Mouse (Mus musculus) midbrain, embryonic 16.5 days (tissue): ENCODE data around the gene Ccdc182. TPM values are rescaled to one million over a fixed set of nuclear protein-coding genes. Genes with fewer than 3 reads are reported as not detected.
A peak's percentile ranks its signal among the peaks of the same experiment; 100 is the strongest.

Source experiments
- ATAC-seq: fragments of 200-750 bp; cut with Nextera tagmentation; 2 replicates; pipeline ENCODE4 v1.8.0; 2017; ENCODE audit warnings: moderate TSS enrichment
- H3K27ac ChIP-seq: fragments of 300-500 bp; sonication (generic); 2 replicates; pipeline ENCODE4 v1.5.1; 2014; ENCODE audit warnings: mild to moderate bottlenecking, low read length, mixed read lengths
- H3K27me3 ChIP-seq: fragments of 300-500 bp; sonication (generic); 2 replicates; pipeline ENCODE4 v1.6.1; 2014; ENCODE audit warnings: low read depth, low read length, mixed read lengths; ENCODE audit not compliant: control insufficient read depth, insufficient read depth
- H3K36me3 ChIP-seq: fragments of 300-500 bp; sonication (generic); 2 replicates; pipeline ENCODE4 v1.6.1; 2014; ENCODE audit warnings: mild to moderate bottlenecking, low read length, moderate library complexity, mixed read lengths; ENCODE audit not compliant: control insufficient read depth, insufficient read depth
- H3K4me1 ChIP-seq: fragments of 300-500 bp; sonication (generic); 2 replicates; pipeline ENCODE4 v1.6.1; 2014; ENCODE audit warnings: mild to moderate bottlenecking, low read length, mixed read lengths; ENCODE audit not compliant: control insufficient read depth, insufficient read depth
- H3K4me2 ChIP-seq: fragments of 300-500 bp; sonication (generic); 2 replicates; pipeline ENCODE4 v1.6.1; 2014; ENCODE audit warnings: mild to moderate bottlenecking, low read length, mixed read lengths
- H3K4me3 ChIP-seq: fragments of 300-500 bp; sonication (generic); 2 replicates; pipeline ENCODE4 v1.5.1; 2014; ENCODE audit warnings: low read depth, mild to moderate bottlenecking, low read length, moderate library complexity, mixed read lengths
- H3K9ac ChIP-seq: fragments of 300-500 bp; sonication (generic); 2 replicates; pipeline ENCODE4 v1.6.1; 2014; ENCODE audit warnings: low read depth, low read length, mixed read lengths
- H3K9me3 ChIP-seq: fragments of 300-500 bp; sonication (generic); replicated peaks from 2 replicates; pipeline ENCODE4 v1.6.1; 2014; ENCODE audit warnings: mild to moderate bottlenecking, low read length, mixed read lengths; ENCODE audit not compliant: control insufficient read depth, poor library complexity, severe bottlenecking
- WGBS: fragments of 180-500 bp; shearing (Covaris S2); extraction: QIAGEN DNeasy Blood & Tissue Kit; methylation state at CpG from one replicate; pipeline ENCODE4 v1.1.7; 2014; 5-methylcytosine and 5-hydroxymethylcytosine counted together
- polyA plus RNA-seq: library from polyadenylated mRNA; unstranded; fragments of >200 nt; fragmentation: Nextera tagmentation; extraction: Ambion mirVana; gene quantifications from 2 replicates; pipeline ENCODE4 v1.2.1, GENCODE M21; 2015

The Ccdc182 gene
- polyA plus RNA-seq, 1 experiment from 2014 or later = not detected

GRCm38 (mm10) chr11:88291245-88291644 lies 2.6 kb upstream of the Ccdc182 start:
- peaks cover 10% of the 10 kb centered on the region for H3K4me1 ChIP-seq
- ATAC-seq = no peak
- H3K9ac ChIP-seq = no peak overlapping the region
- H3K36me3 ChIP-seq = no peaks in the 10 kb centered on the region
- 71% methylated on average over 4 of the region's 4 CpGs for WGBS
- no peak overlapping the region for H3K4me2 ChIP-seq
- H3K9me3 ChIP-seq = no peaks in the 10 kb centered on the region
- H3K4me3 ChIP-seq = no peak overlapping the region
- H3K27ac ChIP-seq = no peak overlapping the region
- no peaks in the 10 kb centered on the region for H3K27me3 ChIP-seq

GRCm38 (mm10) chr11:88291688-88292087 lies 2.2 kb upstream of the Ccdc182 start:
- H3K9me3 ChIP-seq = no peaks in the 10 kb centered on the region
- 38% methylated on average over 4 of the region's 4 CpGs for WGBS
- H3K27ac ChIP-seq = no peak overlapping the region
- ATAC-seq = no peak
- peaks cover 10% of the 10 kb centered on the region for H3K4me1 ChIP-seq
- H3K9ac ChIP-seq = no peak overlapping the region
- no peaks in the 10 kb centered on the region for H3K27me3 ChIP-seq
- no peak overlapping the region for H3K4me2 ChIP-seq
- no peaks in the 10 kb centered on the region for H3K36me3 ChIP-seq
- no peak overlapping the region for H3K4me3 ChIP-seq

- H3K36me3 ChIP-seq = no peaks in the 10 kb centered on the region
- H3K27me3 ChIP-seq = no peaks in the 10 kb centered on the region
- peak overlapping the region; percentile 45 for H3K4me2 ChIP-seq
- peaks cover 4% of the 10 kb centered on the region; the same call in 1 of the 2 replicates for H3K4me1 ChIP-seq
- H3K9me3 ChIP-seq = no peaks in the 10 kb centered on the region
- no peak overlapping the region for H3K27ac ChIP-seq
- no peak for ATAC-seq
- peak overlapping the region; percentile 19 for H3K4me3 ChIP-seq
- 0 out of 2 replicates have a peak overlapping the region, but pooled peaks have one; percentile 37 for H3K9ac ChIP-seq
- WGBS = 32% methylated on average over 17 of the region's 17 CpGs
Measured at GRCm38 (mm10) chr11:88294394-88294710, 494 bp downstream of the Ccdc182 start.

- no peak overlapping the region for H3K9ac ChIP-seq
- no peaks in the 10 kb centered on the region for H3K36me3 ChIP-seq
- no peak overlapping the region for H3K4me2 ChIP-seq
- H3K27me3 ChIP-seq = no peaks in the 10 kb centered on the region
- no peak for ATAC-seq
- WGBS = 66% methylated on average over 5 of the region's 5 CpGs
- H3K9me3 ChIP-seq = no peaks in the 10 kb centered on the region
- H3K27ac ChIP-seq = no peak overlapping the region
- no peak overlapping the region for H3K4me3 ChIP-seq
- H3K4me1 ChIP-seq = peaks cover 4% of the 10 kb centered on the region; the same call in 1 of the 2 replicates
Measured at GRCm38 (mm10) chr11:88295298-88295697, 1.4 kb downstream of the Ccdc182 start.

GRCm38 (mm10) chr11:88297526-88297925 lies 3.7 kb downstream of the Ccdc182 start:
- no peak for ATAC-seq

GRCm38 (mm10) chr11:88299345-88299744 lies 5.5 kb downstream of the Ccdc182 start:
- WGBS = 45% methylated on average over 4 of the region's 4 CpGs
- no peak for ATAC-seq
- Histone ChIP-seq H3K4me3 (no peak overlapping the region), H3K4me2 (no peak overlapping the region), H3K9ac (no peak overlapping the region), H3K36me3 (no peaks in the 10 kb centered on the region), H3K9me3 (no peaks in the 10 kb centered on the region), H3K27ac (no peak overlapping the region), H3K27me3 (no peaks in the 10 kb centered on the region), H3K4me1 (peaks cover 8% of the 10 kb centered on the region)

More at GRCm38 (mm10) chr11:88297526-88297925, 3.7 kb downstream of the Ccdc182 start:
- 54% methylated on average over 4 of the region's 4 CpGs for WGBS
- H3K27ac ChIP-seq = no peak overlapping the region
- no peaks in the 10 kb centered on the region for H3K9me3 ChIP-seq
- H3K4me2 ChIP-seq = no peak overlapping the region
- no peaks in the 10 kb centered on the region for H3K27me3 ChIP-seq
- no peak overlapping the region for H3K9ac ChIP-seq
- H3K36me3 ChIP-seq = no peaks in the 10 kb centered on the region
- peaks cover 4% of the 10 kb centered on the region; the same call in 1 of the 2 replicates for H3K4me1 ChIP-seq
- H3K4me3 ChIP-seq = no peak overlapping the region

GRCm38 (mm10) chr11:88301619-88302018 lies 7.8 kb downstream of the Ccdc182 start:
- no peaks in the 10 kb centered on the region for H3K9me3 ChIP-seq
- 49% methylated on average over 6 of the region's 6 CpGs for WGBS

GRCm38 (mm10) chr11:88305759-88306158 lies 11.9 kb downstream of the Ccdc182 start:
- no peak for ATAC-seq
- 93% methylated on average over 6 of the region's 6 CpGs for WGBS
- H3K9ac ChIP-seq = no peak overlapping the region
- no peaks in the 10 kb centered on the region for H3K36me3 ChIP-seq
- H3K27me3 ChIP-seq = no peaks in the 10 kb centered on the region
- no peaks in the 10 kb centered on the region for H3K9me3 ChIP-seq
- no peak overlapping the region for H3K27ac ChIP-seq
- no peak overlapping the region for H3K4me3 ChIP-seq
- H3K4me1 ChIP-seq = peaks cover 14% of the 10 kb centered on the region
- H3K4me2 ChIP-seq = no peak overlapping the region

More at GRCm38 (mm10) chr11:88301619-88302018, 7.8 kb downstream of the Ccdc182 start:
- no peak for ATAC-seq
- Histone ChIP-seq H3K9ac (no peak overlapping the region), H3K27me3 (no peaks in the 10 kb centered on the region), H3K27ac (no peak overlapping the region), H3K4me1 (peaks cover 7% of the 10 kb centered on the region), H3K36me3 (no peaks in the 10 kb centered on the region), H3K4me2 (no peak overlapping the region), H3K4me3 (no peak overlapping the region)

- WGBS = 85% methylated on average over 14 of the region's 14 CpGs
- no peak overlapping the region for H3K27ac ChIP-seq
- 0 out of 2 replicates have a peak, but pooled peaks have one; percentile 19 for ATAC-seq
Measured at GRCm38 (mm10) chr11:88307616-88308543, 14.0 kb downstream of the Ccdc182 start.

More at GRCm38 (mm10) chr11:88307616-88308543, 14.0 kb downstream of the Ccdc182 start:
- Histone ChIP-seq H3K4me1 (peaks cover 14% of the 10 kb centered on the region), H3K4me2 (no peak overlapping the region), H3K9me3 (no peaks in the 10 kb centered on the region), H3K9ac (no peak overlapping the region), H3K27me3 (no peaks in the 10 kb centered on the region), H3K4me3 (no peak overlapping the region), H3K36me3 (no peaks in the 10 kb centered on the region)
